Mouse (Mus musculus) left cerebral cortex, postnatal 25 days (tissue): ENCODE data around the gene Copz1. TPM values are rescaled to one million over a fixed set of nuclear protein-coding genes. Genes with fewer than 3 reads are reported as not detected.
"Not testable (repeated sequence)": the region's sequence is repeated elsewhere in the genome, so short reads cannot be mapped to it uniquely, and the experiment has no call there.

ENCODE experiments used
- DNase-seq, 2 experiments: peaks; one replicate each; pipeline ENCODE4 v3.0.0; 2022; ENCODE audit warnings: low spot score in 2 of 2, mixed read lengths in 1 of 2
- intact Hi-C: fragments of 180-260 bp; cut with DNase I; formaldehyde crosslinking; loops from one replicate; pipeline ENCODE4 v1.15.1; 2025
- total RNA-seq, 2 experiments: library from RNA; stranded (reverse); gene quantifications; 2 replicates each; pipeline ENCODE4 v1.2.3; 2021

The Copz1 gene
- 100 to 1,000 TPM; 101 to 102 TPM for total RNA-seq

- intact Hi-C loops = loop anchor here (1.0 kb wide), 1 partner anchor 32 kb away; the partner anchor contains the start of gene Hnrnpa1
- peak; percentile 97 to 100 for DNase-seq
Observed at GRCm38 (mm10) chr15:103272419-103273279, at the start of gene Copz1. TSS of gene Copz1 (plus strand) at chr15:103272714.

DNA sequence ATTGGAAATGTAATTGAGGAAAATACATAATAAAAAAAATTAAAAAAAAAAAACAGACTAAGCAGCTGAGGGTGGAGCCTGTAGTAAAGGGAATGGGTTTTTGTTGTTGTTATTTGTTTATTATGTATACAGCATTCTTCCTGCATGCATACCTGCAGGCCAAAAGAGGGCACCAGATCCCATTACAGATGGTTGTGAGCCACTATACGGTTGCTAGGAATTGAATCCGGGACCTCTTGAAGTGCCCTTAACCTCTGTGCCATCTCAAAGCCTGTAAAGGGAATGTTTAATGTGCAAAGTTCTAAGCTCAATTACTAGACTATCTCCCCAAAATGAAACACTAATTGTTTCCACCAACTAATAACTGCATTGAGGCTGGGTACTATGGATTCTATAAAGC is 48.4 kb upstream of the Copz1 start:
- no peak for DNase-seq
- intact Hi-C loops = no loop called here

DNA sequence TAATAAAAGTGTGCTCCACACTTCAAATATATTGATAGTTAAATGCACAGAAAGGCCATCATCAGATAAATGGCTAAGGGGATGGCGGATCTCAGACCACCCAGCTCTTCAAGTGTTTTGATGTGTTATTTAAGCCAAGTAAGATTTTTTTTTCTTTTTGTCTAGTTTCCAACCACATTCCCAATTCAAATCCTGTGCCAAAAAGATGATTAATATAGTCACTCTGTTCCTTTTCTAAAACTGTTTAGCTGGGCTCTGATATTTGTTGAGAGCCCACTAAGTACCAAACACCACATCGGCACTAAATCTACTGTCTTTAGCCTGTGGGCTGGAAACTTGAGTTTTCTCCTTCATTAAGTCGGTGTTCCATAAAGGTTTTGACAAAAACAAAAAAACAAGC is 45.5 kb upstream of the Copz1 start:
- intact Hi-C loops = no loop called here
- no peak for DNase-seq

DNA sequence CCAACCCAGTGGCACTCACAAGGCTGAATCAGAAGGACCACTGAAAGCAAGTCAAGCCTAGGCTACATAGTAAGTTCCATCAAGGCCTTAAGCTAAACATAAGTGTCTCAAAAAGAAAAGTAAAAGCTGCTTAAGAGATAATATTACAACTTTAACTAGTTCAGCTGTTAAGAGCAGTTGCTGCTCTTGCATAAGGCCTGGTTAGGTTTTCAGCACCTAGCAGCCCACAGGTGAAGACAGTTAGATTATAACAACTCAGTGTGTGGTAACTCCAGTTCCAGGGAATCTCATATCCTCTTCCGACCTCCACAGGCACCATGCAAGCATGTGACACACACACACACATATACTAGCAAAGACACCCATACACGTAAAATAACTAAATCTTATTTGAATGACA is 44.9 kb upstream of the Copz1 start:
- no peak for DNase-seq
- intact Hi-C loops = no loop called here

DNA sequence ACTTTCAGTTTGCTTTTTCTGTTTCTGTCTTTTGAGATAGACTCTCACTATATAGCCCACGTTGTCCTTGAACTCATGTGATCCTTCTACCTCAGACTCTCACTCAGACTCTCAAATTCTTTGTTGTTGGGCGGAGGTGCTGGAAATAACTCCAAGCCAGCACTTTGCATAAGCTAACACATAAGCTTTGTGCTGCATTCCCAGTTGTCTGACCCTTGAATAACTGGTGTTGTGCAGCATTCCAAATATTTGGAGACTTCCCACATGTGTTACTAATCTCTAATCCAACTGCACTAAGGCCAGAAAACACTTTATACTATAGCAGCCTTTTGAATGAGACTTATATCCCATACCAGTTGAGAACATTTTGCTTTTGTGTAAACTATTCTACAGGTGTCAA is 43.6 kb upstream of the Copz1 start:
- intact Hi-C loops = no loop called here
- DNase-seq = no peak

DNA sequence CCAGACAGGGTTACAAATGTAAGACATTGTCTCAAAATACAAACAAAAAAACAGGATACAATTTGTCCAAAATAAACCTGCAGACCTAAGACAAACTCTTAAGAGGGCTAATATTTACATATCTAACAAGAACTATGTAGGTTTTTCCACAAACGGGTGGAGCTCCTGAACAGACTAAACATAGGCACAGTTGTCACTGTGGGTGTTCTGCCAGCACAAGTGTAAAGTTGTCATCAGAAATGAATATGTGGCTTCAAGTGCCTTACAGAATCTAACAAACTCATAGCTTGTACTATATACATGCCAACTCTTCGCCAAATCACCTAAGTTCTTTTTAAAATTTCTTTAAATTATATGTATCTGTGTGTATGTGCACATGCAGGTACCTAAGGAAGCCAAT is 39.4 kb upstream of the Copz1 start:
- intact Hi-C loops = no loop called here
- peak; percentile 31 to 77 for DNase-seq

GRCm38 (mm10) chr15:103237295-103237694 is 35.2 kb upstream of the Copz1 start:
- intact Hi-C loops = no loop called here
- no peak for DNase-seq

GRCm38 (mm10) chr15:103239130-103239684 is 33.3 kb upstream of the Copz1 start:
- peak; percentile 94 to 99 for DNase-seq
- intact Hi-C loops = no loop called here

DNA sequence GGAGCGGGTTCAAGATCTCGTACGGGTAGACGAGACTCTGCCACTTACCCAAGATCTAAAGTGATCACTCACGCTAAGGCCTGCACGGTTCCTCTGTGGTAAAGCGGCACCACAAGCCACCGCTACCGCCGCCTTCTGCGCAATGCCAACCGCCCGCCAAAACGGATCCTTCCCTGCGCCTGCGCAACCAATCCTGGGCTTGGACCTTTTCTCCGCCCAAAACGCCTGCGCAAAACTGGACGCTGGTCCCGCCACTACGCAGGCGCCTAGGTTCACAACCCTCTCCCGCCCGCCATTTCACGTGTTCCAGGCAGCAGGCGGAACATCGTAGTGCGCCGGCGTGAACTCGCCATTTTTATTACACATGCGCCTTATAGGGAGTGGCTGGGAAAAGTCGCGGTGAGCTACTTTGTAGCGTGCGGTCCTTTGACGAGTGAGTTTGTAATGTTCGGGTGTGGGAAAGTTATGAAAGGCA is 32.8 kb upstream of the Copz1 start, which contains the start of gene Cbx5:
TSS of gene Cbx5 (minus strand) at position 132 of the 475 bp plus-strand sequence.
- intact Hi-C loops = loop anchor here (1.0 to 5.0 kb wide), 3 partner anchors 32 to 65 kb away; partner anchors contain the start of gene Copz1
- DNase-seq = peak; percentile 99

DNA sequence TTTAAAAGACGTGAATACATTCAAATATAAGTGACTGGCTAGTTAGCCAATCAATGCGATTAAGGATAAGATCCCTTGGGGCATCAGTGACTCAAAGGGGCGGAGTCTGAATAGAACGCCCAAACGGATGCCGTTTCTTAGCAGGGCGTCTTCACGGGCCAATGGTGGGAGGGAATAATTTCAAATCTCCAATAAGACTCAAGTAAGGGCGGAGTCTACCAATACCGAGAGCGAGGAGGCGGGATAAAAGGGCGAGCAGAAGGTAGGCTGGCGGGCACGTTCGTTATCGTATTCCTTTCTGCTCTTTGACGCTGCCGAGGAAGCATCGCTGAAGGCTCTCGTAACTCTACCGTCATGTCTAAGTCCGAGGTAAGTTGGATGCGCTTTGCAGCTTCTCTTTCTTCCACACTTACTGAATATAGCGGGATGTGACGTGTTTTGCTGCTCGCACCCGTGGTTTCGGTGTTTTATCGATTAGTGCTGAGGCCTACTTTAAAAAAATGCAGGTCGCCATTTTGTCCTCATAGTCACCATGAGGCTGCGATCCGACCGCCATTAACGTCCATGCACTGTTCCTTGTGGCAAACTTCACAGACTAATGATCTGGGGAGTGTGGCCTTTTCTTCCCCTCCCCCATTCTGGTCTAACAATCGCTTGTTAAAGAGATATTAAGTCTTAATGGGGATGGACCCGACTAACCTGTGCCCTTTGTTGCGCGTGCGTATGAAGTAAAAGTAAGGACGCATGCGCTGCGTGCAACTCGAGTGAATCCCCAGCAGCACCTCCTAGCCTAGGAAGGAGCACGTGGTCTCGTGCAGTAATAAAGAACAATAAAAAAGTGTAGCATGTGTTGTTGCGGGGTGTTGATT is 32.1 kb upstream of the Copz1 start, which contains the start of gene Hnrnpa1:
TSS of gene Hnrnpa1 (plus strand) at position 273 of the 869 bp plus-strand sequence.
- intact Hi-C loops = loop anchor here (1.0 to 5.0 kb wide), 3 partner anchors 32 to 64 kb away; partner anchors contain the start of gene Copz1
- peak; percentile 92 to 99 for DNase-seq

DNA sequence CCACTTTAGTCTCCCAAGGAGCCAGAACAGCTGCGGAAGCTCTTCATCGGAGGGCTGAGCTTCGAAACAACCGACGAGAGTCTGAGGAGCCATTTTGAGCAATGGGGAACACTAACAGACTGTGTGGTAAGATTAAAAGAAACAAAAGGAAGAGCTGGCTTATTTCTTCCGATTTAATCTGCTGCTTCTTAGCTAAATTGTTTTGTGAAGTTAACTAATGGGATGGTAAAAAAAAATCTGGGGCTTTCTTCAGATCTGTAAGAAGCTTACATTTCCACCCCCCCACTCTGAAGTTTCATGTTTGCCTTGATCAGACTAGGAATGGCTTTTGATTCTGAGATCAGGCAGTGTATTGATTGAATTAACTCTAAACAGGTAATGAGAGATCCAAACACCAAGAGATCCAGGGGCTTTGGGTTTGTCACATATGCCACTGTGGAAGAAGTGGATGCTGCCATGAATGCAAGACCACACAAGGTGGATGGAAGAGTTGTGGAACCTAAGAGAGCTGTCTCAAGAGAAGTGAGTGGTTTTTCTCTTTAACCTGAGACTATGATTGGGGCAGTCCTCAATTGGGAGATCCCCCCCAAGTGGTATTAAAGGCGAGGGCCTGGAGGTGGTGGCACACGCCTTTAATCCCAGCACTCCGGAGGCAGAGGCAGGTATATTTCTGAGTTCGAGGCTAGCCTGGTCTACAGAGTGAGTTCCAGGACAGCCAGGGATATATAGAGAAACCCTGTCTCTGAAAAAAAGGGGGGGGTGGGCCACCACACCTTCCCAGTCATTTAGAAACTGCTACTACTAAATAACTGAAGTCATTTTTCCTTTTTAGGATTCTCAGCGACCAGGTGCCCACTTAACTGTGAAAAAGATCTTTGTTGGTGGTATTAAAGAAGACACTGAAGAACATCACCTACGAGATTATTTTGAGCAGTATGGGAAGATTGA is 31.2 kb upstream of the Copz1 start:
- DNase-seq = not testable (repeated sequence)
- intact Hi-C loops = loop anchor here (2.0 to 5.0 kb wide), 2 partner anchors 34 to 63 kb away; no protein-coding TSS in a partner anchor

DNA sequence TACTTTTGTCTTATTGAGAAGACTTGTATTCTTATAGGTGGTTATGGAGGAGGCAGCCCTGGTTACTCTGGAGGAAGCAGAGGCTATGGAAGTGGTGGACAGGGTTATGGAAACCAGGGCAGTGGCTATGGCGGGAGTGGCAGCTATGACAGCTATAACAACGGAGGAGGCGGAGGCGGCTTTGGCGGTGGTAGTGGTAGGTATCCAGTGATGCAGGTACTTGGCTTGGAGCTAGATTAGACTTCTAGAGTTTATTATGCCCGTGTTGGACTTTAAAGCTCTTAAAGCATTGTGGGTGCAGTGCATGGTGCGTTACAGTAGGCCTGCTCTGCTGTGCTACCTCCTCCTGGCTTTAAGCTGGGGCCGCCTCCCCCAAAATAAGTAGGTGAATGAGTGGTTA is 29.6 kb upstream of the Copz1 start:
- intact Hi-C loops = loop anchor here (5.0 kb wide), 1 partner anchor 36 kb away; no protein-coding TSS in a partner anchor
- no peak for DNase-seq

- intact Hi-C loops = loop anchor here (5.0 kb wide), 1 partner anchor 58 kb away; no protein-coding TSS in a partner anchor
- DNase-seq = no peak
Observed at GRCm38 (mm10) chr15:103245616-103246015, 26.9 kb upstream of the Copz1 start.

DNA sequence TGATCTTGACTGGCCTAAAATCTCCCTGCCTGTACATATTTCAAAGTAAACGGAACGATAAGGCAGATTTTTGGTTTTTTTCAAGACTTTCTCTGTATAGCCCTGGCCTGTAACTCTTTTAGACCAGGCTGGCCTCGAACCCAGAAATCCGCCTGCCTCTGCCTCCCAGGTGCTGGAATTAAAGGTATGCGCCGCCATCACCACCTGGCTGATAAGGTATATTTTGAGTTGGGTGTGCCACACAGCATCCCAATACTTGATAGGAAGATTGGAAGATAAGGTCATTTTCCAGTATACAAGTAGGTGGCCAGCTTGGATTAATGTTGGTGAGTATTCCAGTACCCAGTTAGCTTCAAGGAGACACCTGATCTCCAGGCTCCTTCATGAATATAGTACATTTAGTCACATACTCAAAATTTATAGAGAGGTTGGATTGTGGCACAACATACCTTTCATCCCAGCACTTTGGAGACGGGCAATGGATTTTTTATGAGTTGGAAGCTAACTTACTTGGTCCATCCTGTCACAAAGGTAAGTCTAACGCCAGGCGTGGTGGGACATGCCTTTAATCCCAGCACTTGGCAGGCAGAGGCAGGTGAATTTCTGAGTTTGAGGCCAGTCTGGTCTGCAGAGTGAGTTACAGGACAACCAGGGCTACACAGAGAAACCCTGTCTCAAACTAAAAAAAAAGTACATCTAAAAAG is 25.3 kb upstream of the Copz1 start:
- intact Hi-C loops = loop anchor here (5.0 kb wide), 1 partner anchor 60 kb away; no protein-coding TSS in a partner anchor
- DNase-seq = no peak

- intact Hi-C loops = loop anchor here (5.0 kb wide), 1 partner anchor 61 kb away; no protein-coding TSS in a partner anchor
- no peak for DNase-seq
Observed at GRCm38 (mm10) chr15:103247782-103248400, 24.6 kb upstream of the Copz1 start.

GRCm38 (mm10) chr15:103248401-103249313 is 23.9 kb upstream of the Copz1 start:
- intact Hi-C loops = loop anchor here (5.0 kb wide), 1 partner anchor 61 kb away; no protein-coding TSS in a partner anchor
- no peak for DNase-seq
